Mouse (Mus musculus): ENCODE results near the gene Crat. TPM values are rescaled to one million over a fixed set of nuclear protein-coding genes. Genes with fewer than 3 reads are reported as not detected.

Gene Crat
- 23.9 and 37.6 TPM in 2 replicates for polyA plus RNA-seq (2015; fragmentation: Nextera tagmentation; extraction: Ambion mirVana)

DNA sequence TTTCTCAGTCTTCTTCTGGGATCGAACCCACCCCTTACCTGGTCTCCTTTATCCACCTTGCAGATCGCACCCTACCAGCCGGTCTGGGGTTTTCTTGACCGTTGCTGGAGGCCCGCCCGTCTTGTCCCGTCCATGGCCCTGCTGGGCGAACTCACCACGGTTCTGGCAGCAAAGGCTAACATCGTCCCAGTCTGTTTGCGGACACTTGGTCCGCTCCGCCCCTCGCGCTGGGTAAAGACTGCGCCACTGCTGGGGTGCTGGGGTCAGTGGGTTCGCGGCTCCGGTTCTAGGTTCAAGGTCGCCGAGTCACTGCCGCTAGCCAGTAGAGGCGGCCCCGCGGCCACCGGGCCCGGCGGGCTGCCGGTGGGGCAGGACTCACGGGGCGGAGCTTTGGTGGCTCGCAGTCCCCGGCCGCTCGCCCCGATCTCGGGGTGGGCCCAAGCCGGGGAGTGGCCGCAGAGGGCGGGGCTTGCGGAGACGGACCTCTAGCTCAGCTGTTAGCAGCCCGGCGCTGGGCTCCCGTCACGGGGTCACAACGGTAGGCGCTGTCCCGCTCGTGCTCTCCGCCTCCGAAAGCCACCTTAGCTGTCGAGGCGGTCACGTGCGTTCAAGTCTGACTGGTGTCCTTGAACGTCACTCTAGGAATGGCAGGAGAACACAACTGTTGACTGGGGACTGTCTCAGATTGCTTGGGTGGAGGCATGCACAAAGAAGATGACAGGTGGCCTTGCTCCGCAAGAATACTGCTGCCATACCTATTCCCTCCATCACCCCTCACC lies at the start of gene Crat:
Crat (minus strand) TSS at position 657 of the 779 bp plus-strand sequence.
- Histone ChIP-seq H3K9me3 (no peaks in the 10 kb centered on the region), H3K9ac (peak within 1 kb of the TSS; percentile 89), H3K36me3 (peaks cover 2% of the 10 kb centered on the region; the same call in 1 of the 2 replicates), H3K4me1 (peaks cover 50% of the 10 kb centered on the region), H3K4me2 (peak within 1 kb of the TSS; percentile 72), H3K27me3 (no peaks in the 10 kb centered on the region), H3K4me3 (peak within 1 kb of the TSS; percentile 87), H3K27ac (peak within 1 kb of the TSS; percentile 98)
- peak; percentile 85 for ATAC-seq (ENCODE audit: insufficient number of reproducible peaks, low FRiP score, low TSS enrichment, low read depth)
- WGBS: under 1% methylated on average over 58 of the region's 58 CpGs

DNA sequence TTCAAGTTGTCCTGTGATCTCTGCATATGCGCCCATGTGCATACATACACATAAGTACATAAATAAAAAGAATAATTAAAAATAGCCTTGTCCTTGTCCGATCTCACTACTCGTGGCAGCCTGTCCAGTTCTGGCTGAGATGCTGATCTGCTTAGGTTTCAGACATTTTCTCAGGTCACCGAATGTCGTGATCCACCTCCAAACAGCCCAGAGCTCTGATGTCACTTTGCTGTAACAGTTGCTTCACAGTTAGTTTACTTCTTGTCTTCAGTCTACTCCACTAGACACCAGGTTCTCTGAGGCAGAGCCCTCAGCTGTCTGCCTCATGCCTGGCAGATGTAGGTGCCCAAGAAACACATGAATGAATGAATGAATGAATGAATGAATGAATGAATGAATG lies 48.8 kb upstream of the Crat start:
- H3K27me3 ChIP-seq: no peaks in the 10 kb centered on the region
- H3K4me2 ChIP-seq: peak overlapping the region; percentile 52
- WGBS: 60% methylated on average over 5 of the region's 5 CpGs
- H3K27ac ChIP-seq: peak overlapping the region; percentile 81
- no peaks in the 10 kb centered on the region for H3K36me3 ChIP-seq
- H3K4me3 ChIP-seq: peak overlapping the region; percentile 27; the same call in 1 of the 2 replicates
- ATAC-seq (ENCODE audit: insufficient number of reproducible peaks, low FRiP score, low TSS enrichment, low read depth): no peak
- H3K9me3 ChIP-seq: no peaks in the 10 kb centered on the region
- peaks cover 37% of the 10 kb centered on the region for H3K4me1 ChIP-seq
- no peak overlapping the region for H3K9ac ChIP-seq

GRCm38 (mm10) chr2:30463904-30464330 lies 48.3 kb upstream of the Crat start:
- Histone ChIP-seq H3K4me2 (peak overlapping the region; percentile 52), H3K4me1 (peaks cover 33% of the 10 kb centered on the region), H3K4me3 (peak overlapping the region; percentile 27), H3K9me3 (no peaks in the 10 kb centered on the region), H3K36me3 (peaks cover 4% of the 10 kb centered on the region; the same call in 1 of the 2 replicates), H3K9ac (no peak overlapping the region), H3K27ac (peak overlapping the region; percentile 81), H3K27me3 (no peaks in the 10 kb centered on the region)
- WGBS: under 1% methylated on average over 9 of the region's 9 CpGs
- peak; percentile 75 for ATAC-seq (ENCODE audit: insufficient number of reproducible peaks, low FRiP score, low TSS enrichment, low read depth)

GRCm38 (mm10) chr2:30463341-30463761 lies 47.7 kb upstream of the Crat start:
- 0 out of 2 replicates have a peak, but pooled peaks have one; percentile 12 for ATAC-seq (ENCODE audit: insufficient number of reproducible peaks, low FRiP score, low TSS enrichment, low read depth)
- 6% methylated on average over 5 of the region's 5 CpGs for whole genome bisulfite sequencing
- Histone ChIP-seq H3K27me3 (no peaks in the 10 kb centered on the region), H3K4me1 (peaks cover 28% of the 10 kb centered on the region), H3K4me3 (peak overlapping the region; percentile 27; the same call in 1 of the 2 replicates), H3K9me3 (no peaks in the 10 kb centered on the region), H3K36me3 (peaks cover 6% of the 10 kb centered on the region; the same call in 1 of the 2 replicates), H3K9ac (0 out of 2 replicates have a peak overlapping the region, but pooled peaks have one; percentile 4), H3K4me2 (peak overlapping the region; percentile 52), H3K27ac (peak overlapping the region; percentile 81)

- Histone ChIP-seq H3K36me3 (peaks cover 6% of the 10 kb centered on the region; the same call in 1 of the 2 replicates), H3K4me2 (no peak overlapping the region), H3K4me3 (no peak overlapping the region), H3K4me1 (peaks cover 23% of the 10 kb centered on the region), H3K9ac (no peak overlapping the region), H3K9me3 (no peaks in the 10 kb centered on the region), H3K27me3 (no peaks in the 10 kb centered on the region), H3K27ac (no peak overlapping the region)
- no peak for ATAC-seq (ENCODE audit: insufficient number of reproducible peaks, low FRiP score, low TSS enrichment, low read depth)
- 89% methylated on average over 6 of the region's 6 CpGs for WGBS
Observed at GRCm38 (mm10) chr2:30459241-30459640, 43.6 kb upstream of the Crat start.

DNA sequence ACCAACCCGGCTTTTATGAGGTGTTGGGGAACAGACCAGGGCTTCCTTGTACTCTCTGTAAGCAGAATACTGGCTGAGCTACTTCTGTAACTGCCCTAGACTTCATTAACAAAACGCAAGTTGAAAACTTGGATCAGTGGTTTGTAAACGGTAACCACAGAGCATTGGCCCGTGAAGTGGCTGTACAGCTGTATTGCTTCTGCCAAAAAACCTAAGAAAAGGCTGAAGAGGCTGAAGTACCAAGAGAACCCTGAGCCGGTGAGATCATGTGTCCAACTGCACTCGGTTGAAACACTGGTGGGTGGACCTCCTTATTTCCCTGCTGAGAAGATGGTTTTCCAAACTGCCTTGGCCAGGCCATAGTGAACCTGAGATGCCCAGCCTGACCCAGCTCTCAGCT lies 42.7 kb upstream of the Crat start:
- H3K4me2 ChIP-seq: no peak overlapping the region
- peak overlapping the region; percentile 4 for H3K27ac ChIP-seq

DNA sequence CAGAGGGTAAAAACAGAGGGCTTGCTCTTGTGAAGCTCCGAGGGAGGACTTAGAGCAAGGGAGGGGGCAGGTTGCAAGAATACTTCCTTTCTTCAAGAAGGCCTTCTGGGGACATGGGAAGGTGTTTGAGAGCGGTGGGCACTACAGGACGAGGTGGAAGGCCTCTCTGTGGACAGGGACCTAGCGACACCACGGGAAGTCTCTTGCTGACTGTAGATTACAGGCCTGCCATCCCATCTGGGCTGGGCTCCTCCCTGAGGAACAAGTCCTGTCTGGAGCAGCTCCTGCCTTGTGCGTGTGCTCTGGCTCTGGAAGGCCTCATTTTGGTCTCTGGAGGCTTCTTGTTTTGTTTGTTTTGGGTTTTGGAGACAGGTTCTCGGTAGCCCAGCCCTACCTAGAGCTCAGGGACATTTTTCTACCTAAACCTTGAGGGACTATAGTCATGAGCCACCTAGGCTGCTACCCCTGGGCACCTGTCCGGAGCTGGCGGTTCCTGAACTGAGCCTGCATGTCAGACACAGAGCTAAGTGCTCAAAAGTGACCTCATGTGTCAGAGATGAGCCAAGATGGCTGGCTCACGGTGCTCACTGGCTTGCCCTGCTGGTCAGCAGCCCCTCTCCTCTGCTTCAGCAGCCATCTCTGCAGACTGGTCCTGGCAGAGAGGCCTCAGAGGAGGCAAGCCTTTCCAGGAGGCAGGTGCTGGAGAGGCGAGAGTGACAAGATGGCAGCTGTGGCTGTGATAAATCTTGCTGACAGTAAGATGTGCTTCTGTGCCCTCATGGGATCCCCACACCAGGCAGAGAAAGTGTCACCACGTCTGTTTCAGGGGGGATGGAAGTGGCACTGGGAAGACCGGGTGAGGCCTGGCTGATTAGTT lies 40.7 kb upstream of the Crat start:
- Histone ChIP-seq H3K4me2 (no peak overlapping the region), H3K9ac (no peak overlapping the region), H3K27me3 (no peaks in the 10 kb centered on the region), H3K4me1 (0 out of 2 replicates have a peak, but pooled peaks cover 9% of the 10 kb centered on the region), H3K36me3 (peaks cover 17% of the 10 kb centered on the region), H3K27ac (0 out of 2 replicates have a peak overlapping the region, but pooled peaks have one; percentile 39), H3K9me3 (no peaks in the 10 kb centered on the region), H3K4me3 (no peak overlapping the region)
- no peak for ATAC-seq (ENCODE audit: insufficient number of reproducible peaks, low FRiP score, low TSS enrichment, low read depth)
- 71% methylated on average over 13 of the region's 13 CpGs for WGBS

More for the DNA sequence above, 42.7 kb upstream of the Crat start:
- Histone ChIP-seq H3K27me3 (no peaks in the 10 kb centered on the region), H3K9ac (no peak overlapping the region), H3K4me3 (no peak overlapping the region), H3K36me3 (peaks cover 11% of the 10 kb centered on the region), H3K9me3 (no peaks in the 10 kb centered on the region), H3K4me1 (peaks cover 14% of the 10 kb centered on the region)
- 54% methylated on average over 6 of the region's 6 CpGs for WGBS
- ATAC-seq (ENCODE audit: insufficient number of reproducible peaks, low FRiP score, low TSS enrichment, low read depth): no peak

GRCm38 (mm10) chr2:30454587-30454986 lies 39.0 kb upstream of the Crat start:
- 79% methylated on average over 5 of the region's 5 CpGs for WGBS
- ATAC-seq (ENCODE audit: insufficient number of reproducible peaks, low FRiP score, low TSS enrichment, low read depth): no peak

DNA sequence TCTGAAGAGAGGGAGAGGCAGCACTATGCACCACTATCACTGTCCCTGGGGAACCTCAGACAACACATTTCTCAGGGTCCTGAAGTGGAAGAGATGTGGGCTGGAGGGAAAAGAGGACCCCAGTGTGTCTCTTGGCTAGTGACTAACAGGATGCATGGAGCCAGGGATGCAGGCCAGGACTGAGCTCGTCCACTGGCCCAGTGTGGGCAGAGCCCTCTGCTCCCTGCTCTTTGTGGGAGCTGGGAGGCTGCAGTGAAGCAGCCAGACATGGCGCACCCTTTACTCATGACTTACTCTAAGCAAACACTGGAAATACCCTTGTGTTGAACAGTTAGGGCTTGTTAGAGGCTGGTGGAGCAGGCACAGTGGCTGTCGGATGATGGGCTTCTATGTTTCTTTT lies 38.0 kb upstream of the Crat start:
- 0 out of 2 replicates have a peak, but pooled peaks cover 9% of the 10 kb centered on the region for H3K4me1 ChIP-seq
- no peak overlapping the region for H3K9ac ChIP-seq
- H3K36me3 ChIP-seq: peaks cover 34% of the 10 kb centered on the region
- WGBS: 83% methylated on average over 3 of the region's 3 CpGs
- no peaks in the 10 kb centered on the region for H3K27me3 ChIP-seq
- ATAC-seq (ENCODE audit: insufficient number of reproducible peaks, low FRiP score, low TSS enrichment, low read depth): no peak
- H3K9me3 ChIP-seq: no peaks in the 10 kb centered on the region
- H3K4me3 ChIP-seq: no peak overlapping the region
- H3K4me2 ChIP-seq: no peak overlapping the region
- peak overlapping the region; percentile 27 for H3K27ac ChIP-seq

More at GRCm38 (mm10) chr2:30454587-30454986, 39.0 kb upstream of the Crat start:
- Histone ChIP-seq H3K36me3 (peaks cover 33% of the 10 kb centered on the region), H3K9me3 (no peaks in the 10 kb centered on the region), H3K4me3 (no peak overlapping the region), H3K9ac (no peak overlapping the region), H3K4me1 (0 out of 2 replicates have a peak, but pooled peaks cover 9% of the 10 kb centered on the region), H3K27ac (no peak overlapping the region), H3K4me2 (no peak overlapping the region), H3K27me3 (no peaks in the 10 kb centered on the region)

- Histone ChIP-seq H3K4me3 (no peak overlapping the region), H3K36me3 (peaks cover 50% of the 10 kb centered on the region), H3K9ac (no peak overlapping the region), H3K4me2 (no peak overlapping the region), H3K4me1 (peaks cover 8% of the 10 kb centered on the region; the same call in 1 of the 2 replicates), H3K27me3 (no peaks in the 10 kb centered on the region), H3K9me3 (no peaks in the 10 kb centered on the region), H3K27ac (no peak overlapping the region)
- no peak for ATAC-seq (ENCODE audit: insufficient number of reproducible peaks, low FRiP score, low TSS enrichment, low read depth)
- WGBS: 78% methylated on average over 3 of the region's 3 CpGs
Observed at GRCm38 (mm10) chr2:30451525-30451924, 35.9 kb upstream of the Crat start.

DNA sequence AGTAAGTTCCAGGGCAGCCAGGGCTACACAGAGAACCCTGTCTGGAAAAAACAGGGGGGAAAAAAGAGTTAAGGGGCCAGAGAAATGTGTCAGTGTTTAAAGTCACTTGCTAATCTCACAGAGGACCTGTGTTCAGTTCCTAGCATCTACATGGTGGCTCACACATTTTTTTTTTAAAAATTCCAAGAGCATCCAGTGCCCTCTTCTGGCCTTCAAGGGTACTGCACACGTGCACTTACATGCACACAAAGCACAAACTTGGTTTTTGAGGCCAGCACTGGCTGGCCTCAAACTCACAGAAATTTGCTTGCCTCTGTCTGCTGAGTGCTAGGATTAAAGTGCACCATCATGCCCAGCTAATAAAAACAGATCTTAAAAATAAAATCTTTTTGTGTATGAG lies 34.9 kb upstream of the Crat start:
- Histone ChIP-seq H3K27ac (no peak overlapping the region; the same call in 1 of the 2 replicates), H3K9me3 (no peaks in the 10 kb centered on the region), H3K4me3 (no peak overlapping the region), H3K9ac (no peak overlapping the region), H3K27me3 (no peaks in the 10 kb centered on the region), H3K36me3 (peaks cover 60% of the 10 kb centered on the region), H3K4me2 (no peak overlapping the region), H3K4me1 (peaks cover 8% of the 10 kb centered on the region)
- 63% methylated on average over 1 of the region's 1 CpGs for WGBS
- ATAC-seq (ENCODE audit: insufficient number of reproducible peaks, low FRiP score, low TSS enrichment, low read depth): no peak
